Mouse (Mus musculus) ovary, postnatal 36 days (tissue): ENCODE data around the gene Ccdc85b.
"Not testable (repeated sequence)": the region's sequence is repeated elsewhere in the genome, so short reads cannot be mapped to it uniquely, and the experiment has no call there.

Source experiments
- DNase-seq: peaks from one replicate; pipeline ENCODE4 v3.0.0; 2022; ENCODE audit warnings: low spot score, mixed read lengths

Ccdc85b gene

GRCm38 (mm10) chr19:5424782-5425741 lies 32.6 kb downstream of the Ccdc85b start, which contains the start of the genes Drap1 and AI837181:
Gene Drap1, minus strand, starts transcription at chr19:5424979.
Gene AI837181, plus strand, starts transcription at chr19:5425144.
- DNase-seq = peak; percentile 96

DNA sequence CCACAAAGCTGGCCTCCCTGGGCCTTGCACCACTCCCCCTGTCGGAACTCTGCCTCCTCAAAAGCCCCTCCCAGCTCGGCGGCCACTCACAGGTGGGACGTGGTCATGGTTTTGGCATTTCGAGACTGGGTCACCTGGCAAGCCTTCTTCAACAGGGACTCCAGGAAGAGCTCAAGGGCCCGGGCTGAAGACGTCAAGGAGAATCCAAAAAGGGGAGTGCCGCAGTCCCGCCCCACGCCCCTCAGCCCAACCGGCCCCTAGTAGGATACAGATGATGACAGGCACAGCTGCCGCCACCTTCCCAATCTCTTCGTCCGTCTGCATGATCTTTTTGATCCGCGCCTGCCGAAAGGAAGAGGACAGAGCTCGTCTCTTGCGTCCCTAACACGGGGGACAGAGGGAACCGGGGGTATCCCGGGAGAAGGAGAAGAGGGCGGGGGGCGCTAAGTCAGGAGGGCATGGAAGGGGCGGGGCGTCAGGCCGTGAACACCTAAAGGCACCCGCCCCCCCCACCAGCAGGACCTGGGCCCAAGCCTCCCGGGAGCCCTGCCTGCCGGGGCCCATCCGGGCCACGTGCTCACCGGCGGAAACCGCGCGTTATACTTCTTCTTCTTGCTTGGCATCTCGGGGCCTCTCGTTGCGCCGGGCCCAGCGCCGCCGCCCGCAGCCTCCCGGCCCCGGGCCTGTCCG lies 33.5 kb downstream of the Ccdc85b start:
- DNase-seq = peak; percentile 83

DNA sequence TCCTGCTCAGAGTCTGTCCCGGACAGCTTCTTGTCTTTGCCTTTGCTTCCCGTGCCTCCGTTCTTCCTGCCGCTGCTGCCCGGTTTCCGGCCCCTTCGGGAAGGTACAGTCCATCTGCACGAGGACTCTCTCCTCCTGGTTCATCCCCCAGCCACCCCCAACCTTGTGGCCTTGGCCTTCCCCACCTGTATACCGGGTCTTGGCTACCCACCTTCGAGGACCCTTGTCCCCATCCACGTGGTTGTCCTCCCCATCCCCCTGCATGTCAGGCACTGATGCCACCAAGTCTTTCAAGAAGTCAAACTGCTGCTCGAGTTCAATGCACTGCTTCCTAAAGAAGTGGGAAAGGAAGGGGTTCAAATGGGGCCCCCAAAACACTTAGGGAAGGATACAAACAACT lies 34.1 kb downstream of the Ccdc85b start:
- DNase-seq = peak; percentile 25

DNA sequence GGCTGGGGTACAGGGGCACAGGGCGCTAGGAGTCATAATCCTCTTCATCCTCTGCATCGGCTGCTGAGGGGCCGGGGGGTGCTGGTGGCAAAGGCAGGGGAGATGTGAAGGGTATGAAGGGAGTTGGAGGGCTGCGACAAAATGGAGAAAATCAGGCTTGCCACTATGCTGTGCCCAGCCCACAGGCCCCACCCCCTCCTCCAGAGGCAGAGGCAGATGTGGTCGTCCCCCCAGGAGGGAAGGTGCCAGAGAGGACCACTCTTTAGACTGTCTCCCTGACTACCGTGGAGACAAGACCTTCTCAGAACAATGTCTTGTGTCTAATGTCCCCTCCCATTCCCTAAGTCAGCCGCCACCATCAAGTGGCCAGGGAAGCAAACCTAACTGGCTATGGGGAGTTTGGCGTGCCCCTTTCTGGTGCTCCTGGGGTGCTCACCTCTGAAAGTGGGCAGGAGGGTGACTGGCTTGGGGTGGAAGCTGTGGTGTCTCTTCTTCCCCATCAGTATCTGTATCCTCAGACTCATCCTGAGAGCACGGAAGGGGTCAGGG lies 34.7 kb downstream of the Ccdc85b start:
- DNase-seq = no peak

- DNase-seq = no peak
These were observed 35.4 kb downstream of the Ccdc85b start for GRCm38 (mm10) chr19:5422267-5422666.

DNA sequence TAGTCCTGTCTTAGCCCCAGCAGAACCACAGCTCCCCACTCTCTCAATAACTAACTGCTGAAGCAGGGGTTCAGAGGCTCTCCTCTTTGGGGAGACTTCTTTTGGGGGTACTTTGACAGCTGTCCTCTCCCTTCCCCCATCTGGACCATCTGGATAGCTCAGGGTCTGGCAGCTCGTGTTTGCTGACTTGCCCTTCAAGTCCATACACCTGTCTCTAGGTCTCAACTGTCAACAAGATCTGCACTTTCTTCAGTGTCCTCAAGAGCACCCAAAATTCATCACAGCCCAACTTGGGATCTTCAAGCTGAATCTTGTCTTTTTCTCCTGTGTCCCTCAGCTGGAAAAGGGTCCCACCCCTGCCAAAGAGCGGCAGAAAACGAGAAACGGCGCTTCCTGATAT lies 35.9 kb downstream of the Ccdc85b start:
- no peak for DNase-seq

GRCm38 (mm10) chr19:5420579-5420978 lies 37.1 kb downstream of the Ccdc85b start:
- DNase-seq = no peak

DNA sequence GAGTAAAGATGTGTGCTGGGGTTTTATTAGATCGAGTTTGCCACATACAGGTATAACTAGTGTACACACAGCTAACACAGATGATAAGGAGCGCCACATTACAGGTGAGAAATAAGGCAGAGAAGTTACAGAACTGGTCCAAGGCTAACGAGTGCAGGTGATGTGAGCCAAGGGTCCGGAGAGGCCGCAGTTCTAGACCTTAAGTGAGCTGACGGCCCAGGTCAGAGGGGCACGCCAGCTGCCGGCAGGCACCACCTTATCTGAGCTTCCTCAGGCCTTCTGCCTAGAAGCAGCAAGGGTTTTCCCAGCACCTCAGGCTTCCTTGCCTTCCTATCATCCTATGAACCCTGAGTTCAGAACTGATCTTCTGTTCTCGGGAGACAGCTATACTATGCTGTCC lies 38.1 kb downstream of the Ccdc85b start:
- no peak for DNase-seq

GRCm38 (mm10) chr19:5418750-5419466 lies 38.8 kb downstream of the Ccdc85b start:
- DNase-seq = no peak

GRCm38 (mm10) chr19:5414534-5414957 lies 43.1 kb downstream of the Ccdc85b start:
- DNase-seq = no peak

- no peak for DNase-seq
These were observed 43.9 kb downstream of the Ccdc85b start for GRCm38 (mm10) chr19:5413840-5414239.

GRCm38 (mm10) chr19:5411961-5412360 lies 45.7 kb downstream of the Ccdc85b start:
- DNase-seq = no peak

- DNase-seq = no peak
These were observed 47.1 kb downstream of the Ccdc85b start for GRCm38 (mm10) chr19:5410641-5411040.

DNA sequence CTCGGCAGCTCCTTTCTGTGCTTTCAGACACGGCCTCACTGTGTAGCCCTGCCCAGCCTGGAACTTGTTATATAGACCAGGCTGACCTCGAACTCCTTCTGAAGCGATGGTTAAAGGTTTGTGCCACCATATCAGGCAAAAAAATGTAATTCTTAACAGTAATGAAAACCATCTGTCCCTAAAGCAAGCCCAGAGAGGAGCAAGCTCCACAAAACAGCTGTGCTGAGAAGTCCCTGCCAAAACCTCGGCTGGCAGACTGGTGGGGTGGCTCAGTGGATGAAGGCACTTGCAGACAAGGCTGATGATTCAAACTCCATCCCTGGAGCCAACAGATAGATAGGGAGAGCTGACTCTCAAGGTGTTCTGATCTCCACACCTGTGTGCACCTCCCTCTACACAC lies 48.6 kb downstream of the Ccdc85b start:
- DNase-seq = no peak

DNA sequence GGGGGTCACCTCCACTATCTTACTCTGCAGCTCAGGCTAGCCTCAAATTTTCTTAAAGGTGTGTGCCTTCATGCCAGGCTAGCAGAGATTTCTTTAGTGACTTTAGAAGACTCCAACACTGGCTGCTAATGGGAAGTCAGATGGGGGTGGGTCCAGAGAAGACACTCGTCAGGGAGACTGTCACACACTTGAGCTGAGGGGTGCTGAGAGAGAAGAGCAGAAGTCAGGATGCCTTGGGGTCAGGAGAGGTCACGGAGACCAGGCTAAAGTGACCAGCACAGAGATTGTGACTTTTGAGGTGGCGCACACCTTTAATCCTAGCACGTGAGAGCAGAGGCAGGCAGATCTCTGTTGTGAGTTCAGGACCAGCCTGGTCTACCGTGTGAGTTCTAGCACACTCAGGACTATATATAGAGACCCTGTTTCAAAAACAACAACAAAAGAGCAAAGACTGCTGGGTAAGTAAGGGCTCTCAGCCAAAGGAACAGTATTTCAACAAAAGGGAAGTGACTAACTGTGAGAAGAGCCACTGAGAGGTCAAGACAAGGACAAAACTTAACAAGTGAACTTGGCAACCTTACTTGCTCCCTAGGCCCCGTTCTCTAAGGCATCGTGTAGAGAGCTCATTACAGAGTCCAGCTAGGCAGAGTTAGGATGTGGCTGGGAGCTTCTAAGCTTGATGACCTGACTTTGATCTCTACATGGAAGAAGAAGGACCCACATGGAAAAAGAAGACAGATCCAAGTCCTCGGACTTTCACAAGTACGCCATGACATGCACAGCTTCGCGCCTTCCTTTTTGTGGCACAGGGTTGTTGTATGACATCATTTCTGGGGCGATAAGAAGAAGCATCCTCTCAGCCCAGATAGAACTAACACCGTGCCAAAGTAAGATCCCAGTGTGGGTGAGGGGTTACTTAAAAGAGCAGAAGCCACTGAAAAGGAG lies 49.4 kb downstream of the Ccdc85b start:
- DNase-seq = no peak

DNA sequence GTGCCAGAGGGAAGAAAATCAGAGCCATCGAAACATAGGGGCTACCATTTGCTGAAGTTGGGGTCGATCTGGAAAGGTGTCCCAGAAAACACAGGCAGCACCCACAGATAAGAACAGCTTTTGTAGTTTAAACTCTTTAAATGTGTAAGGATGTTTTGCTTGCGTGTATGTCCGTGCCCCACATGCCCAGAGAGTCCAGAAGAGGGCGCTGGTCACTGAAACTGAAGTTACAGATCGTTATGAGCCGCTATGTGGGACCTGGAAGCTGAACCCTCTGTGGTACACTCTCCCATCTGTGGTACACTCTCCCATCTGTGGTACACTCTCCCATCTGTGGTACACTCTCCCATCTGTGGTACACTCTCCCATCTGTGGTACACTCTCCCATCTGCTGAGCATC lies 50.6 kb downstream of the Ccdc85b start:
- no peak for DNase-seq

GRCm38 (mm10) chr19:5406531-5407126 lies 51.1 kb downstream of the Ccdc85b start:
- DNase-seq = not testable (repeated sequence)

DNA sequence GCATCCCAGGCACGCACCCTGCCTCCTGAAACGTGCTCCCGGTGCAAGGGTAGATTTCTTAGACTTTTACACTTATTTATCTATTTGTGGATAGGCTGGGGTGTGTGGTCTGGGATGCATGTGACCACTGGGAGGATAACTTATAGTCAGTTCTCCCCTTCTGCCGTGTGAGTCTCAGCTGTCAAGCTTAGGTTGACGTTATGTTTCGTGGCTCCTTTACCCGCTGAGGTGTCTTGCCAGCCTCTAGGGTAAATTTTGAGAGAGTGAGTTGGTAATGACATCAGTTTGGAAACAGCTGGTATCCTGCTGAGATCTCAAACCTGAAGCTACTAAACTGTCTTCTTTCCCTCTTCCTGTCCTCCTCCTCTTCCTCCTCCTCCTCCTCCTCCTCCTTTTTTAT lies 51.8 kb downstream of the Ccdc85b start:
- no peak for DNase-seq
